Mouse (Mus musculus): ENCODE measurements around the gene Saysd1.

Gene Saysd1

GRCm38 (mm10) chr14:20138484-20139355 lies at the start of gene Saysd1:
Gene Saysd1 (minus strand): TSS chr14:20138534.
- no peak for DNase-seq (ENCODE audit: low spot score in 2 of 2)

- no peak for DNase-seq (ENCODE audit: low spot score in 2 of 2)
Observed at GRCm38 (mm10) chr14:20185426-20185825, 47.1 kb upstream of the Saysd1 start.

- no peak for DNase-seq (ENCODE audit: low spot score in 2 of 2)
Observed at GRCm38 (mm10) chr14:20183701-20184100, 45.4 kb upstream of the Saysd1 start.

GRCm38 (mm10) chr14:20182596-20182995 lies 44.3 kb upstream of the Saysd1 start:
- DNase-seq (ENCODE audit: low spot score in 2 of 2) = no peak

GRCm38 (mm10) chr14:20181466-20181921 lies 43.2 kb upstream of the Saysd1 start, which contains the start of gene Kcnk5:
Gene Kcnk5 (minus strand): TSS chr14:20181809.
- DNase-seq (ENCODE audit: low spot score in 2 of 2) = peak; percentile 76 to 87

GRCm38 (mm10) chr14:20180751-20181162 lies 42.4 kb upstream of the Saysd1 start:
- peak in 1 of 2 experiments; percentile 16 for DNase-seq (ENCODE audit: low spot score in 2 of 2)

GRCm38 (mm10) chr14:20180304-20180703 lies 42.0 kb upstream of the Saysd1 start:
- no peak for DNase-seq (ENCODE audit: low spot score in 2 of 2)

DNA sequence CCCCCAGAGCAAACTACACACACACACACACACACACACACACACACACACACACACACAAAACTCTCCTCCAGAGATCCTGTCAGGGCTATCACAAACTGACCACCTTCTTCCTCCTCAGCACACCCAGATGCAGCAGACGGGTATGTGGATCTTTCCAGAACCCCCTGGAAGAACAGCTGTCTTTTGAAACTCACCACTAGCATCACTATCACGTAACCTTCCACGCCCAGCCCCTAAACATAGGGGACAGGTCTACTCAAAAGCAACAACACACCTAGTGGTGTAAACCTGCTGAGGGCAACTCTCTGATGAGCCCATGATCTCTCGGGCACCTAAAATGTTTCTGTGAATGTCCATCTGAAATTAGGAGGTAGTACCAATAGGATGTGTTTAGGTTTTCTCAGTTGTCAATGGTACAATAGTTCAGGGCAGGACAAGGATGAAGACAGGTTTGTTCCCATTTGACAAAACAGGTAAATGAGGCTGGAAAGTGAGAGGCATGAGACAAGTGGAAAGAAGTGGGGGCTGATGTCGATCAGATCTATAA lies 41.5 kb upstream of the Saysd1 start:
- no peak for DNase-seq (ENCODE audit: low spot score in 2 of 2)

- DNase-seq (ENCODE audit: low spot score in 2 of 2) = no peak
Observed at GRCm38 (mm10) chr14:20179080-20179479, 40.7 kb upstream of the Saysd1 start.

DNA sequence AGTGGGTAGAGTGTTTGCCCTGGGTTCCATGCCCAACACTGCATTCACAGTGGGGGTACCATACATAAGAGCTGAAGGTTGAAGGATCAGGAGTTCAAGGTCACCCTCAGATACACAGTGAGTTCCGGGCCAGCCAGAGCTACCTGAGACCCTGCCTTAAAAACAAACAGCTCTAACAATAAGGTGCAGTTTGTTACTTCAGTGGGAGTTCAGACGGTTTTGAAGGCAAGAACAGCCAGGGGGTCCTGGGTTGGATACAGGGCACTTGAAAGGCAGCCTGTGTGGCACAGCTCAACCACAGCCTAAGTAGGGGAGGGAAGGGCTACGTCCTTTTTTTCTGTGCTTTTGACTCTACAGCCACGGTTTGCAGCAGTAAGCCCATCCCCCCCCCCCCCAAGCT lies 40.3 kb upstream of the Saysd1 start:
- DNase-seq (ENCODE audit: low spot score in 2 of 2) = no peak

DNA sequence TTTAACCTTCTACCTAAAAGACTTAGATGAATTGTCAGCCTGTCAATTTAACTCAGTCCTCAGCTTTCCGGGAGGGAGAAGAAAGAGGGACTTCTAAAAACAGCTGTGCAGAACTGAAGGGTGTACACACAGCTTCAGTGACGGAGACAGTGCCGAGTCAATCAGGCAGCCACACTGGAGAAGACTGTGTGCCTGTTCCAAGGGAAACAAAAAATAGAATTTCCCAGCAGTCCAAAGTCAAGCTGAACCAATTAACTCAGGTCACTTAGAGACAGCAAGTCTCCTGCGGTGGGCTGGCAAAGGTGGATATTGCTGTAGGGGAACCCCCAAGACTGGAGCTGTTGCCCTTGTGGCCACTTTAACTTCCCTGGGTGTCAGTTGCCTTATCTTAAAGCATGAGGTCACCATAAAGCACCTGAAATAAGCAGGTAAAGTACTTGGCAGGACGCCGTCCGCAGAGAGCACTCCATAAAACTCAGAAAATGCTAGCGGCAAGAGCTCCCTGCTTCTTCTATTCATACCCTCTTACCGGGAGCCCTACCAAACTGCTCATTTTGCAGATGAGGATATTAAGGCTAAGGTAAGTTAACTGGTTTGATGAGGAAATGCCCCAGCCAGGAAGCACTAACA lies 39.3 kb upstream of the Saysd1 start:
- DNase-seq (ENCODE audit: low spot score in 2 of 2) = no peak

DNA sequence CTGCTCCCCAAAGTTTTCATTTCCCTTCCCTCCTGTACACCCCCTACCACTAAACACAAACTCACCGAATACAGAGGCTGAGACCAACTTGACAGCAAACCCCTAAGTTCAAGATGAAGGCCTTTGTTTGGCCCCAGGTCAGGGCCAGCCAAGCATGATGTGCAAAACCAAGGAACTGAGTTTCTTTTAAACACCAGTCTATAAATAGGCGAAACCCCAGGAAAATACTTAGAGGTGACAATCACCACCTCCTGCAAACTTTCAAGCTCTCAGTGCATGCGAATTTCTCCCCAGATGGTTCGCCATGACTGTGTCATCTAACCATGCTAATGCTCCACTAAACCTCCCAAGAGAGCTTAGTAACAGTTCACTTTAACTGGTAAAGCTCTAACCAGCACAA lies 37.4 kb upstream of the Saysd1 start:
- DNase-seq (ENCODE audit: low spot score in 2 of 2) = no peak

DNA sequence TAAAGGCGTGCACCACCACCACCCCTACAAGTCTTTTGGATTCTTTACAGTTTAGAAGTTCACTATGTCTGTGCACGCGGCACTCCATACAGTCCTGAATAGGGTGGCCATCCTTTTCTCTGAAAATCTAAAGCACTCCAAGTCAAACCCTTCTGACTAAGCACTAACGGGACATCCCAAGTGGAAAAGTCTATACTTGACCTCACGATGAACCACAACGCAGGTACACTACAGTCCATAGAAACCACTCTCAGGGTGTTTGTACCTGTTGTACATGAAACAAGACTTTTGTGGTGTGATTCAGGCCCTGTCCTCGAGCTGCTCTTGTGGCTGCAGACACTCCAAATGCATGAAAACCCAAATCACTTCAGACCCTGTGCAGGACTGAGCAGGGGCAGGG lies 36.8 kb upstream of the Saysd1 start:
- no peak for DNase-seq (ENCODE audit: low spot score in 2 of 2)

- DNase-seq (ENCODE audit: low spot score in 2 of 2) = no peak
Observed at GRCm38 (mm10) chr14:20174696-20175095, 36.4 kb upstream of the Saysd1 start.

DNA sequence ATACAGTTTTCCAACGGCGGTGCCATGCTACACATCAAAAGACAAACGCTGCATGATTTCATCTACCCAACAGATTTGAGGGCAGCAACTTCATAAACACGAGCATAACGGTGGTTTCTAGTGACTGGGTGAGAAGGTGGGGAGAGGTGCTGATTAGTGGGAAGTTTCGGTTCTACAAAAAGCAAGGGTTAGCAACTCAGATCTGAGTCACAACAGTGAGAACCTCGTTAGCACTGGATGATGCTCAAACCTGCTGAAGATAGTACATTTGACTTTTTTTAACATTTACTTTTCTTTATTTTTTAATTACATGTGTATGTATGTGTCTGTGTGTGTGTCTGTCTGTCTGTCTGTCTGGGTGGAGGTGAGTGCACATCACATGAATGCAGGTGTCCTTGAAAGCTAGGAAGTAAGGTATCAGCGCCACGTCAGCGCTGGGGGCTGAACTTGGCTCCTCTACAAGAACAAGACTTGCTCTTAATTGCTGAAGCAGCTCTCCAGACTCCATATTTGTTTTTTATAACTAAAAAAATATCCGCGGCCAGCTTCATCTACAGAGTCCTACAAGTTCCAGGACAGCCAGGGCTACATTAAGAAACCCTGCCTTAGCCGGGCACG lies 35.6 kb upstream of the Saysd1 start:
- no peak for DNase-seq (ENCODE audit: low spot score in 2 of 2)

GRCm38 (mm10) chr14:20172924-20173323 lies 34.6 kb upstream of the Saysd1 start:
- DNase-seq (ENCODE audit: low spot score in 2 of 2) = no peak

GRCm38 (mm10) chr14:20172509-20172908 lies 34.2 kb upstream of the Saysd1 start:
- no peak for DNase-seq (ENCODE audit: low spot score in 2 of 2)

GRCm38 (mm10) chr14:20171840-20172239 lies 33.5 kb upstream of the Saysd1 start:
- DNase-seq (ENCODE audit: low spot score in 2 of 2) = no peak

GRCm38 (mm10) chr14:20169251-20169650 lies 30.9 kb upstream of the Saysd1 start:
- DNase-seq (ENCODE audit: low spot score in 2 of 2) = no peak

DNA sequence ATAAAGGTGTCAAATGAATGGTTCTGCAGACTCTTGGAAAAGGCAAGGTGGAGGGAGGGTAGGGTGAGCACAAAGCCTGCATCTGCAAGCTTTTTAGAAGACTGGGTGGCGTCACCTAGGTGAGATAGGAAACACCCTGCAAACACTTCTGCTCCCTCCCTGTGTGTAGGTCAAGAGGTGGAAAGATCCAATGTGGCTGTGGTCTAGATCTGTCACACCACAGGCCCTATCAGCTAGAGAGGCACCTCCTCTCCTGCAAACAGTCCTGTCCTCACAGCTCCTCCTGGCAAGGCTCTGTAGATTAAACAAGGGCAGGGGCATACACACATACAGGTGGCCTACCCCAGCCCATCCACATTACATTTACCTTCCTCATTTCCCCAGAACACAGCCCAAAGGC lies 30.1 kb upstream of the Saysd1 start:
- no peak for DNase-seq (ENCODE audit: low spot score in 2 of 2)

DNA sequence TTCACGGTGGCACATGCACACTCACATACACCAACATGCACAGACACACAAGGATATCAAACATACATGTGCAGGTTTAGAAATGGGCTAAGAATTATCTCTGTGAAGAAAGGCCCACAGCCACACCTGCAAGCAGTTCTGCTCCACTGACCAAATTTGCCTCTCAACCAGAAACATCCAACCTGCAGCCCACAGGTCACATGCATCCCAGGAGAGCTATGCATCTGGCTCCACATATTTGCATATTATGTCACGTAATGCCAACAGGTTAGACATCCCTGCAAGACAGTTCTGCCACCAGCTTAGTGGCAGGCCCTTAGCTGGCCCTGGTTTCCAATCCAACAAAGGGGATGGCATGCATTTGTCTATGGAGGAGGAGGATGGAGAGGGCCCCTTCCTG lies 29.7 kb upstream of the Saysd1 start:
- no peak for DNase-seq (ENCODE audit: low spot score in 2 of 2)

DNA sequence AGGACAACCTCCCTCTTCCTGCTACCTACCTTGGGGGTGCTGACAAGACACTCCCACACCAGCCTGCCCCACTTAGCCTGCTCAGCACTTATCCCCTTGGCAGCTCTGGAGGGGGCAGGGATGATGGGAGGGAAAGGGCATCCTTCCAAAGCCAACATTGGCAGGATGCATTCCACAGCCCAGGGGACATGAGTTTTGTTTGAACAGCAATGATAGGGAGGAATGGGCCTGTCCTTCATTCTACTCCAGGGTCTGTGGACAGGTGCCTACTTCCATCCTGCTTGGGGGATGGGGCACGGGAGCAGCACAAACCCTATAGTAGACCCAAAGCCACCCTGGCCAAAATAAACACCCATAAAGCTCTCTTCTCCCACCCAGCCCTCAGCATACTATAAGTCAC lies 27.1 kb upstream of the Saysd1 start:
- peak; percentile 17 to 26 for DNase-seq (ENCODE audit: low spot score in 2 of 2)

Measured in heart, adult 9 months (tissue).